ENCODE assay signal across 8 mouse cellular contexts in genomic region chr2:73910571-73911174, GRCm38 (mm10). TPM values are rescaled to one million over a fixed set of nuclear protein-coding genes. Genes with fewer than 3 reads are reported as not detected.
DNase-seq lines count a peak whose midpoint lies in the region; ATAC-seq and TF ChIP-seq lines count a peak whose summit lies in the region.

No protein-coding gene starts in this region.

- in situ Hi-C loops in ES-E14 (cut with MboI; ENCODE audit: low sequenced_read_pairs in 2 of 2, unreplicated experiment in 2 of 2): no loop called here

- peak overlapping the region; percentile 43; the same call in 1 of the 2 replicates for H3K27ac ChIP-seq in ES-E14 (ENCODE audit: insufficient read depth, low read depth, low read length, poor library complexity, severe bottlenecking)
- peak overlapping the region; percentile 88 for H3K27ac ChIP-seq in forebrain, postnatal 0 days (ENCODE audit: low read depth, low read length)
- peak overlapping the region; percentile 98 for H3K27ac ChIP-seq in lung, postnatal 0 days (ENCODE audit: low read length)

- H3K36me3 ChIP-seq in ES-E14 (ENCODE audit: control insufficient read depth, insufficient read depth, low read length, poor library complexity, severe bottlenecking): peaks cover 17% of the 10 kb centered on the region
- H3K36me3 ChIP-seq in forebrain, postnatal 0 days (ENCODE audit: insufficient read depth): peaks cover 31% of the 10 kb centered on the region
- peaks cover 23% of the 10 kb centered on the region; the same call in 1 of the 2 replicates for H3K36me3 ChIP-seq in lung, postnatal 0 days (ENCODE audit: insufficient read depth, low read length)

- ATAC-seq in forebrain, postnatal 0 days: peak; percentile 58
- ATAC-seq in lung, postnatal 0 days: peak; percentile 57

- TF ChIP-seq EP300 in lung, postnatal 0 days (IDR thresholded peaks at IDR 0.05): no peak

- 1% methylated on average over 43 of the region's 50 CpGs for WGBS in forebrain, postnatal 0 days
- 2% methylated on average over 47 of the region's 50 CpGs for whole genome bisulfite sequencing in lung, postnatal 0 days

- no peak for TF ChIP-seq CTCF in forebrain, postnatal 0 days (IDR thresholded peaks at IDR 0.05; ENCODE audit: low read depth)
- no peak for TF ChIP-seq CTCF in lung, postnatal 0 days (IDR thresholded peaks at IDR 0.05)

- intact Hi-C loops in heart, postnatal 36 days (cut with DNase I): loop anchor here (1.0 to 5.0 kb wide), 2 partner anchors 18 to 133 kb away; partner anchors contain the start of genes Atf2 and Chn1

- DNase-seq in ES-E14 (ENCODE audit: low read depth, low spot score): no peak
- peak; percentile 55 to 66 for DNase-seq in cerebellum, adult 18-20 months
- no peak for DNase-seq in forebrain, postnatal 0 days
- DNase-seq in heart, postnatal 36 days: peak; percentile 56 to 61
- DNase-seq in layer of hippocampus, adult 8-10 months (ENCODE audit: low spot score in 2 of 2): peak; percentile 18 to 39
- DNase-seq in lung, postnatal 0 days (ENCODE audit: low spot score): peak; percentile 71
- DNase-seq in ovary, postnatal 10 days (ENCODE audit: low spot score): peak; percentile 29
- peak; percentile 52 to 67 for DNase-seq in thymus, postnatal 36 days

- no peaks in the 10 kb centered on the region for H3K9me3 ChIP-seq in ES-E14 (ENCODE audit: control insufficient read depth, insufficient read depth, low read depth, low read length)
- H3K9me3 ChIP-seq in forebrain, postnatal 0 days (ENCODE audit: low read length): no peaks in the 10 kb centered on the region
- H3K9me3 ChIP-seq in lung, postnatal 0 days (ENCODE audit: low read length): no peaks in the 10 kb centered on the region

- H3K4me3 ChIP-seq in ES-E14 (ENCODE audit: insufficient read depth in 1 of 2, low read depth in 1 of 2, low read length in 2 of 2, poor library complexity in 1 of 2, severe bottlenecking in 1 of 2): peak overlapping the region; percentile 74 to 84
- peak overlapping the region; percentile 100 for H3K4me3 ChIP-seq in forebrain, postnatal 0 days (ENCODE audit: low read depth, low read length)
- peak overlapping the region; percentile 96 for H3K4me3 ChIP-seq in lung, postnatal 0 days (ENCODE audit: low read depth, low read length)

- no peaks in the 10 kb centered on the region for H3K27me3 ChIP-seq in forebrain, postnatal 0 days (ENCODE audit: insufficient read depth, low read length)
- no peaks in the 10 kb centered on the region for H3K27me3 ChIP-seq in lung, postnatal 0 days (replicated peaks; ENCODE audit: insufficient read depth, low read length)

- H3K4me2 ChIP-seq in forebrain, postnatal 0 days (ENCODE audit: low read depth): peak overlapping the region; percentile 64
- H3K4me2 ChIP-seq in lung, postnatal 0 days (replicated peaks; ENCODE audit: low read depth, low read length): peak overlapping the region; percentile 83

- H3K4me1 ChIP-seq in ES-E14 (ENCODE audit: control insufficient read depth in 2 of 2, insufficient read depth in 2 of 2, low read length in 2 of 2, poor library complexity in 1 of 2): peaks cover 5 to 8% of the 10 kb centered on the region in 2 experiments; a peak in 3 of 4 replicates
- H3K4me1 ChIP-seq in forebrain, postnatal 0 days (ENCODE audit: insufficient read depth): no peaks in the 10 kb centered on the region
- H3K4me1 ChIP-seq in lung, postnatal 0 days (ENCODE audit: insufficient read depth, low read depth, low read length): 0 out of 2 replicates have a peak, but pooled peaks cover 4% of the 10 kb centered on the region

- peak overlapping the region; percentile 94 for H3K9ac ChIP-seq in ES-E14 (ENCODE audit: insufficient read depth, low read depth, low read length, poor library complexity, severe bottlenecking)
- H3K9ac ChIP-seq in forebrain, postnatal 0 days: peak overlapping the region; percentile 100
- H3K9ac ChIP-seq in lung, postnatal 0 days (replicated peaks; ENCODE audit: low read depth): peak overlapping the region; percentile 98

TF ChIP-seq in ES-E14, 5 proteins besides CTCF, POLR2A, EP300 and RAD21:
- TF ChIP-seq MAFK (IDR thresholded peaks at IDR 0.05; ENCODE audit: insufficient read depth, low read depth, low read length) (no peak), CHD2 (IDR thresholded peaks at IDR 0.05; ENCODE audit: low read depth, low read length) (no peak), ZC3H11A (IDR thresholded peaks at IDR 0.05; ENCODE audit: borderline replicate concordance, low read depth, low read length) (no peak), HCFC1 (IDR thresholded peaks at IDR 0.05; ENCODE audit: borderline replicate concordance, insufficient read depth, low read length) (no peak), ZNF384 (IDR thresholded peaks at IDR 0.05; ENCODE audit: low read depth, low read length) (no peak)

RNA-seq across cellular contexts. Expression of gene Atp5g3, which starts 0.5 kb away (rescaled TPM):
- 296 and 439 TPM in 2 replicates for total RNA-seq in ES-E14 (2012; rRNA removed)
- total RNA-seq in forebrain, postnatal 0 days (2014; rRNA removed): 301 and 309 TPM in 2 replicates
- 1,154 and 1,215 TPM in 2 replicates for polyA plus RNA-seq in forebrain, postnatal 0 days (2015; fragmentation: Nextera tagmentation; extraction: Ambion mirVana)
- 1,000 to 10,000 TPM; 3,576 to 3,740 TPM for total RNA-seq in heart, postnatal 36 days (2021)
- total RNA-seq in layer of hippocampus, adult 8-10 months (2022): 100 to 1,000 TPM; 483 to 509 (median 502) TPM
- 760 and 832 TPM in 2 replicates for polyA plus RNA-seq in lung, postnatal 0 days (2015; fragmentation: Nextera tagmentation; extraction: Ambion mirVana)

RNA-seq across cellular contexts. Expression of gene Atf2, which starts 18.2 kb away (rescaled TPM):
- 53.9 and 55.7 TPM in 2 replicates for total RNA-seq in ES-E14 (2012; rRNA removed)
- 73.9 and 109 TPM in 2 replicates for total RNA-seq in forebrain, postnatal 0 days (2014; rRNA removed)
- 37.2 and 88.2 TPM in 2 replicates for polyA plus RNA-seq in forebrain, postnatal 0 days (2015; fragmentation: Nextera tagmentation; extraction: Ambion mirVana)
- total RNA-seq in heart, postnatal 36 days (2021): 10 to 100 TPM; 39.8 to 42.6 TPM
- total RNA-seq in layer of hippocampus, adult 8-10 months (2022): 100 to 1,000 TPM; 127 to 177 (median 149) TPM
- 28.4 and 31.0 TPM in 2 replicates for polyA plus RNA-seq in lung, postnatal 0 days (2015; fragmentation: Nextera tagmentation; extraction: Ambion mirVana)

Comparison
In these comparisons a context has a peak if more than half of its experiments do, and no peak if none do; other contexts are left out.
1. DNase-seq: peak in cerebellum, adult 18-20 months (2 of 2), heart, postnatal 36 days (2 of 2), layer of hippocampus, adult 8-10 months (2 of 2), lung, postnatal 0 days (single experiment), ovary, postnatal 10 days (single experiment) and thymus, postnatal 36 days (2 of 2); none in ES-E14 (single experiment) and forebrain, postnatal 0 days (single experiment).
2. H3K27ac ChIP-seq: peak in every context shown above with its lines; median percentile 98 in lung, postnatal 0 days; 88 in forebrain, postnatal 0 days; 43 in ES-E14.
3. Peak in every context shown above with its lines, with median percentiles within 50 percentile points of each other: H3K4me3 ChIP-seq and H3K9ac ChIP-seq.